Comparison of ENCODE assay signal across 8 mouse cellular contexts in the genomic region with DNA sequence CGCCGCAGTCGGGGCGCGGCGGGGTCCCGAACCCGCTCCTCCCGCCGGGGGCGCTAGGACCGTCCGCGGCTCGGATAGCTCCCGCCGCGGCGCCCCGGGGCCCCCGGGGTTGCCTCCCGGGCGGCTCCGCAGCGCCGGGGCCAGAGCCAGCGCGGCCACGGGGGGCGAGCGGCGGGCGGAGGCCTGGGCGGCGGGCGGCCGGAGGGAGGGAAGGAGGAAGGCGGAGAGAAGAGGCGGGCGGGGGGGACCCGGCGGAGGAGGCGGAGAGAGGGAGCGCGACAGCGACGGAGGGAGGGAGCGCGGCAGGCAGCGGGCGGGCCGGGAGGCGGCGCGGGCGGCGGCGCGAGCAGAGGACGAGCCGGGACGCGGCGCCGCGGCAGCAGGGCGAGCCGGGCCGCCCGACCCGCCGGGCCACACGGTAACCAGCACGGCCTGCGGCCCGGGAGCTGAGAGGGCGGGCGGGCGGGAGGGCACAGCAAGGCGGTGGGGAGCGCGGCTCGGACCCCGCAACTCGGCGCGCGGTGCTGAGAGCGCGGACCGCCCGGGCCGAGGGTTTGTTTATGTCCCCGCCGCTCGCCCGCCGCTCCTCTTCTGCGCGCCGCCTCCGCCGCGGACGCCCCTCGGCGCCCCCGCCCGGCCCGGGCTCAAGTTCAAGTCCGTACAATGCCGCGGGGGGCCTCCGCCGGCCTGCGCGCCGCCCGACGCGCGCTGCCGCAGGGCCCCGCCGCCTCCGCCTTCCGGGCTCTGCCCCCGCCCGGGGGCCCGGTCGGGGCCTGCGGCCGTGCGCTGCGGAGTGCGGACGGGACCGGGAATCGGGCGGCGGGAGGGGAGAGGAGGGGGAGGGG. TPM values are rescaled to one million over a fixed set of nuclear protein-coding genes. Genes with fewer than 3 reads are reported as not detected.
A peak's percentile ranks its signal among the peaks of the same experiment; 100 is the strongest.
DNase-seq lines count a peak whose midpoint lies in the region; ATAC-seq lines count a peak whose summit lies in the region.

No protein-coding gene starts in this region.

- H3K9me3 ChIP-seq in liver, embryonic 16.5 days (replicated peaks; ENCODE audit: control insufficient read depth, low read length), result no peaks in the 10 kb centered on the region
- no peaks in the 10 kb centered on the region for H3K9me3 ChIP-seq in neural tube, embryonic 14.5 days (ENCODE audit: control insufficient read depth, low read length)

- 1% methylated on average over 10 of the region's 141 CpGs for WGBS in liver, embryonic 16.5 days (ENCODE audit: insufficient replicate concordance)
- under 1% methylated on average over 65 of the region's 141 CpGs for WGBS in neural tube, embryonic 14.5 days

- peak overlapping the region; percentile 61 for H3K27ac ChIP-seq in liver, embryonic 16.5 days (ENCODE audit: low read length)
- peak overlapping the region; percentile 92 for H3K27ac ChIP-seq in neural tube, embryonic 14.5 days (ENCODE audit: low read depth, low read length)

- H3K4me2 ChIP-seq in liver, embryonic 16.5 days (ENCODE audit: low read depth, low read length), result peak overlapping the region; percentile 68
- peak overlapping the region; percentile 72 for H3K4me2 ChIP-seq in neural tube, embryonic 14.5 days (ENCODE audit: low read depth, low read length)

- peaks cover 19% of the 10 kb centered on the region for H3K4me1 ChIP-seq in liver, embryonic 16.5 days (ENCODE audit: control insufficient read depth, low read depth, low read length)
- peaks cover 26% of the 10 kb centered on the region for H3K4me1 ChIP-seq in neural tube, embryonic 14.5 days (ENCODE audit: control insufficient read depth, insufficient read depth, low read length)

- DNase-seq in 416B (ENCODE audit: low read depth) (peak; percentile 35), ZHBTc4 (ENCODE audit: low read depth, low spot score) (peak; percentile 42)
- DNase-seq in embryo, embryonic 10.5 days (ENCODE audit: low spot score), result peak; percentile 54
- peak; percentile 64 to 67 for DNase-seq in heart, adult 9 months (ENCODE audit: low spot score in 2 of 2)
- DNase-seq in kidney, adult 8-10 months, result peak; percentile 71 to 72
- DNase-seq in thymus, postnatal 36 days, result peak; percentile 74 to 82

- H3K27me3 ChIP-seq in liver, embryonic 16.5 days (ENCODE audit: control insufficient read depth, insufficient read depth, low read depth, low read length), result peaks cover 45% of the 10 kb centered on the region
- no peaks in the 10 kb centered on the region for H3K27me3 ChIP-seq in neural tube, embryonic 14.5 days (ENCODE audit: control insufficient read depth, insufficient read depth, low read length)

- peak overlapping the region; percentile 68 for H3K9ac ChIP-seq in liver, embryonic 16.5 days (ENCODE audit: low read depth, low read length)
- peak overlapping the region; percentile 91 for H3K9ac ChIP-seq in neural tube, embryonic 14.5 days (replicated peaks; ENCODE audit: low read depth, low read length)

- peak; percentile 64 for ATAC-seq in liver, embryonic 16.5 days (ENCODE audit: low read depth)
- peak; percentile 52 for ATAC-seq in neural tube, embryonic 14.5 days (ENCODE audit: low read depth)

- peak overlapping the region; percentile 71 for H3K4me3 ChIP-seq in liver, embryonic 16.5 days (ENCODE audit: low read depth, low read length)
- peak overlapping the region; percentile 81 for H3K4me3 ChIP-seq in neural tube, embryonic 14.5 days (ENCODE audit: low read depth, low read length)

- H3K36me3 ChIP-seq in liver, embryonic 16.5 days (ENCODE audit: control insufficient read depth, insufficient read depth), result no peaks in the 10 kb centered on the region
- H3K36me3 ChIP-seq in neural tube, embryonic 14.5 days (ENCODE audit: control insufficient read depth, insufficient read depth, low read length), result no peaks in the 10 kb centered on the region

RNA-seq across cellular contexts. Expression of a gene that starts 1.1 kb away (rescaled TPM):
- polyA plus RNA-seq in liver, embryonic 16.5 days (2015; fragmentation: Nextera tagmentation; extraction: Ambion mirVana), result 16.8 and 18.2 TPM in 2 replicates
- polyA plus RNA-seq in neural tube, embryonic 14.5 days (2014; fragmentation: Nextera tagmentation; extraction: Ambion mirVana), result 53.4 and 57.1 TPM in 2 replicates

Comparison
In these comparisons a context has a peak if more than half of its experiments do, and no peak if none do; other contexts are left out.
1. Peak in every context shown above with its lines: DNase-seq, ATAC-seq, H3K4me3 ChIP-seq and H3K27ac ChIP-seq.